ENCODE assay signal across 10 mouse cellular contexts in genomic region chr15:83075607-83076525, GRCm38 (mm10). TPM values are rescaled to one million over a fixed set of nuclear protein-coding genes. Genes with fewer than 3 reads are reported as not detected.
DNase-seq lines count a peak whose midpoint lies in the region; ATAC-seq and TF ChIP-seq lines count a peak whose summit lies in the region.
"Had no signal": no experiment of that assay in that cellular context is flagged by ENCODE, and none has a peak within 500 bp of the region (broad histone marks: within the 10 kb centered on the region; RNA-seq: fewer than 3 reads in every experiment).

No protein-coding gene starts in this region.

- no peak overlapping the region for H3K4me2 ChIP-seq in kidney, embryonic 14.5 days (replicated peaks; ENCODE audit: low read depth, low read length)
- H3K4me2 ChIP-seq: midbrain, embryonic 12.5 days had no signal

- H3K36me3 ChIP-seq in C2C12 (ENCODE audit: control insufficient read depth, insufficient read depth): no peaks in the 10 kb centered on the region
- no peaks in the 10 kb centered on the region for H3K36me3 ChIP-seq in megakaryocyte, embryonic 14.5 days (replicated peaks; ENCODE audit: low read length)
- H3K36me3 ChIP-seq in kidney, embryonic 14.5 days (ENCODE audit: control insufficient read depth, insufficient read depth, low read length): no peaks in the 10 kb centered on the region
- H3K36me3 ChIP-seq: midbrain, embryonic 12.5 days had no signal

- no peak overlapping the region for H3ac ChIP-seq in C2C12 (ENCODE audit: control insufficient read depth, insufficient read length, low read depth)

- ATAC-seq in inflammation-experienced regulatory T-cells, adult 6 months: peak; percentile 87
- no peak for ATAC-seq in kidney, embryonic 14.5 days (ENCODE audit: low FRiP score, low TSS enrichment)

- H3K9ac ChIP-seq in kidney, embryonic 14.5 days (ENCODE audit: low read depth, low read length): no peak overlapping the region
- H3K9ac ChIP-seq: midbrain, embryonic 12.5 days had no signal

- intact Hi-C loops in heart, postnatal 14 days (cut with DNase I): no loop called here

- H3K79me2 ChIP-seq in C2C12 (ENCODE audit: control insufficient read depth, insufficient read depth): no peaks in the 10 kb centered on the region

- peaks cover 16% of the 10 kb centered on the region for H3K9me3 ChIP-seq in megakaryocyte, embryonic 14.5 days
- H3K9me3 ChIP-seq in kidney, embryonic 14.5 days (ENCODE audit: control insufficient read depth, low read length): no peaks in the 10 kb centered on the region
- H3K9me3 ChIP-seq: midbrain, embryonic 12.5 days had no signal

- H3K4me1 ChIP-seq in megakaryocyte, embryonic 14.5 days: peaks cover 13% of the 10 kb centered on the region
- no peaks in the 10 kb centered on the region for H3K4me1 ChIP-seq in kidney, embryonic 14.5 days (ENCODE audit: control insufficient read depth, insufficient read depth, low read length)

- H3K27me3 ChIP-seq in C2C12 (ENCODE audit: control insufficient read depth, insufficient read depth, insufficient read length): peaks cover 44% of the 10 kb centered on the region
- H3K27me3 ChIP-seq in megakaryocyte, embryonic 14.5 days (replicated peaks): peaks cover 49% of the 10 kb centered on the region
- no peaks in the 10 kb centered on the region for H3K27me3 ChIP-seq in kidney, embryonic 14.5 days (ENCODE audit: control insufficient read depth, insufficient read depth, low read length)

- TF ChIP-seq CTCF in C2C12 (IDR thresholded peaks at IDR 0.05; ENCODE audit: control insufficient read depth, insufficient read depth, insufficient read length): no peak

- no peak overlapping the region for H3K4me3 ChIP-seq in C2C12 (ENCODE audit: insufficient read depth, poor library complexity, severe bottlenecking)
- peak overlapping the region; percentile 72 for H3K4me3 ChIP-seq in megakaryocyte, embryonic 14.5 days (replicated peaks)
- no peak overlapping the region for H3K4me3 ChIP-seq in kidney, embryonic 14.5 days (ENCODE audit: low read length)
- H3K4me3 ChIP-seq: midbrain, embryonic 12.5 days had no signal

- WGBS in kidney, embryonic 14.5 days: 57% methylated on average over 27 of the region's 27 CpGs

- no peak overlapping the region for H3K27ac ChIP-seq in kidney, embryonic 14.5 days (ENCODE audit: low read depth, low read length)
- H3K27ac ChIP-seq: midbrain, embryonic 12.5 days had no signal

- H3K79me3 ChIP-seq in C2C12 (ENCODE audit: low read depth): no peaks in the 10 kb centered on the region

- DNase-seq in A20 (ENCODE audit: low read depth, low spot score): peak; percentile 42
- no peak for DNase-seq in cerebellum, adult 9-10 months
- DNase-seq in heart, postnatal 14 days: no peak
- DNase-seq: cerebellum, adult 2 months; kidney, adult 11 months had no signal

TF ChIP-seq in C2C12, 6 proteins besides CTCF, POLR2A, EP300 and RAD21:
- TF ChIP-seq CEBPB (IDR thresholded peaks at IDR 0.05; ENCODE audit: low read depth): peak; percentile 77
- no peak for TF ChIP-seq USF1 (IDR thresholded peaks at IDR 0.05; ENCODE audit: low read depth)

RNA-seq across cellular contexts. Expression of gene Serhl, which starts 13.4 kb away (rescaled TPM):
- polyA plus RNA-seq in C2C12 (2012; fragmentation: generic; extraction: Trizol): 17.8 TPM
- 10 to 100 TPM; 63.6 to 95.2 (median 80.0) TPM for polyA plus RNA-seq in inflammation-experienced regulatory T-cells, adult 6 months (2017; shearing (Covaris generic))
- polyA plus RNA-seq in megakaryocyte, embryonic 14.5 days (2012; ENCODE audit: insufficient read depth, low replicate concordance): 4.7 and 8.1 TPM in 2 replicates
- total RNA-seq in heart, postnatal 14 days (2021): 10 to 100 TPM; 48.1 to 49.4 TPM
- 52.7 and 54.5 TPM in 2 replicates for polyA plus RNA-seq in kidney, embryonic 14.5 days (2014; fragmentation: Nextera tagmentation; extraction: Ambion mirVana)

RNA-seq across cellular contexts. Expression of gene Nfam1, which starts 42.8 kb away (rescaled TPM):
- polyA plus RNA-seq in C2C12 (2012; fragmentation: generic; extraction: Trizol): 0.01 TPM
- under 1 TPM in 2 of 3 experiments, not detected in 1; 0.26 to 0.92 TPM for polyA plus RNA-seq in inflammation-experienced regulatory T-cells, adult 6 months (2017; shearing (Covaris generic))
- 3.8 and 7.7 TPM in 2 replicates for polyA plus RNA-seq in megakaryocyte, embryonic 14.5 days (2012; ENCODE audit: insufficient read depth, low replicate concordance)
- 1 to 10 TPM; 2.2 to 2.4 TPM for total RNA-seq in heart, postnatal 14 days (2021)
- polyA plus RNA-seq in kidney, embryonic 14.5 days (2014; fragmentation: Nextera tagmentation; extraction: Ambion mirVana): 2.0 and 3.4 TPM in 2 replicates

RNA-seq across cellular contexts. Expression of gene Rrp7a, which starts 46.7 kb away (rescaled TPM):
- 171 TPM for polyA plus RNA-seq in C2C12 (2012; fragmentation: generic; extraction: Trizol)
- 10 to 100 TPM; 70.6 to 86.9 (median 82.4) TPM for polyA plus RNA-seq in inflammation-experienced regulatory T-cells, adult 6 months (2017; shearing (Covaris generic))
- polyA plus RNA-seq in megakaryocyte, embryonic 14.5 days (2012; ENCODE audit: insufficient read depth, low replicate concordance): 23.5 and 59.4 TPM in 2 replicates
- total RNA-seq in heart, postnatal 14 days (2021): 10 to 100 TPM; 38.6 to 44.8 TPM
- polyA plus RNA-seq in kidney, embryonic 14.5 days (2014; fragmentation: Nextera tagmentation; extraction: Ambion mirVana): 50.2 and 50.4 TPM in 2 replicates
